Mouse (Mus musculus) megakaryocyte-erythroid progenitor cell, adult 5-6 weeks (primary cell): ENCODE measurements at regions not wholly inside any gene's neighbourhood (a gene's known extent, or its start where the extent isn't known, plus 50 kb on each side); places are given as distances from the start of the nearest gene placed in this dataset.

Source experiments
- ATAC-seq: replicated peaks from 2 replicates; pipeline ENCODE4 v1.8.0; 2016; ENCODE audit warnings: mild to moderate bottlenecking, inconsistent platforms; ENCODE audit not compliant: severe bottlenecking, poor library complexity, low FRiP score, low TSS enrichment

DNA sequence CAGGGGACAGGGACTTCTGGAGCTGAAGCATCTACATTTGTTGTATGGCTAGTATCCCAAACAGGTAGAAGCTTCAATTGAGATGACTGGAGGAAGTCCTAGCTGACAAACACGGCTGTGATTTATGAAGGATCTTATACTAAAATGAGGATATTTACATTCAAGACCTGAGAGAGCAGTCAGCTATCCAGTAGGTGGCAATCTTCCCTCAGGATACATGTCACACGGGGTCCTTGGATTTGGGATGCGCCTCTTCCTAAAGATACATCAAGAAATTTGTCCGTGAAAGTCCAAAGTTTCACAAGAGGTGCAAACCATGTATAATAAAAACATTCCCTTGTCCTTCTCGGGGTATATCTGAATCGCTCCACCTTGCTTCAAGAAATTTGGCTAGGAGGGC lies 577.8 kb upstream of the Itga1 start:
- no peak for ATAC-seq

DNA sequence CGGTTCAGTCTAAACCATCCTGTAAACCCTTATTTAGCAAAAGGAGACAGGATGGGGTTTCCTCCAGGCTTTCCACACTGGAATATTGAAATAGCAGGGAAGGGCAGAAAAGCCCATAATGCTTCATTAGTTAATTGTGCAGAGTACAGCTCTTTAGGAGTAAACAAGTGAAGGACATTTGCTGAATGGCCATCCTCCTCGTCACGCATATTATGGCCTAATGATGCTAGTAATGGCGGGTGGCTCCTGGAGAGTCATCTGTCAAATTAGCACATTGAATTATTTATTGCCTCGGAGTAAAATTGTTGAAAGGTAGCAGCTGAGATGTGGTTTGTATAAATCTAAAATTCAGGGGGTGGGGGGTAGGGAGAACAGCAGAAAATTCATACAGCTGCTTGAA lies 575.1 kb upstream of the Itga1 start:
- ATAC-seq = no peak

DNA sequence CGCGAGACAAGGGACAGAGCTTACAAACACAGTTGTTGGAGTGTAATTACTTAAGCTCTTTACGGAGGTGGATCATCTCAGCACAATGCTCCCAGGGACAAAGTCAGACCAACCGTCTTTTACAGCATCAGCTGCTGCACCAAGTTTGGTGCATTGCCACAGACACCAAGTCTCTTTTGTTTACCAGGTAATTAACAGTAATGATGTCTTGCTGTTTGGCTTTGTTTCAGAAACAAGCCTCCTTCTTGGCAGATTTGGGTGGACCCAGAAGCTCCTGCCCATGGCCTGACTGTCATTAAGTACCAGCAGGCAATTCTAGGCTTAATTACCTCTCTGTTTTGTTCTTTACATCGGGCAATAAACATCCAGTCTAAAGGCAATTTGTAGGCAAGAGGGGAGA lies 572.0 kb upstream of the Itga1 start:
- ATAC-seq = no peak

DNA sequence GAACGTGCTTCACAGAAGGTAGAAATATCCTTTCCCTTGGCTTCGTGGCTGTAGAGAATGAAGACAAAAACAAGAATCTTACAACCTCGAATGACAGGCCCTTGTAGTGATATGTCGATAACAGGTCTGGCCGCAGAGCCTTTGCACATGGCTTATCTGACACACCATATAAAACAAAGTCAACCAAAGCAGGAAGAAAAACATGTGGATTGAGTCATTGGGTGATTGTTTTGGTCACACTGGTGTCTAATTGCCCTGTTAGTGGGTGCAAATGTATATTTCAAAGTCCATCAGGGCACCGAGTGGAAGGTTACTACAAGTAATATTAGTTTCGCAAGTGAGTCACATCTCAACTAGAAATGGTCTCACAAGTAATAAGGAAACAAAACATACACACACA lies 569.9 kb upstream of the Itga1 start:
- no peak for ATAC-seq

DNA sequence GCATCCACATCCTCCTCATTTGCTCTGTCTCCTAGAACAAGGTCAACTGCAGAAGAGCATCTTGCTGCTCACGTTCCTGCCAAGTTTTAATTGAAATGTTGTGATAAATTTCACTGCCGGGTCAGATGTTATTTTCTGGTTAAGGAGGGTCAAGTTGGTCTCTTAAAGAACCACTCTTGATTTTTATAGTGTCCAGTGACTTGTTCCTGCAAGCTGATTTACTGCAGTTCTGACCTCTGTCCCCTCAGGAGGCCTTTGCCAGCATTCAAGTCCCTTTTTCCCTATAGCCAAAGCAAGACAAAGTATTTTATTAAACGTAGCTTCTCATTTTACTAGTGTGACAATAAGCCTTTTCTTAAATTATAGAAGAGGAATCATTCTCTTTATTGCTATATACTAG lies 567.8 kb upstream of the Itga1 start:
- ATAC-seq = no peak

DNA sequence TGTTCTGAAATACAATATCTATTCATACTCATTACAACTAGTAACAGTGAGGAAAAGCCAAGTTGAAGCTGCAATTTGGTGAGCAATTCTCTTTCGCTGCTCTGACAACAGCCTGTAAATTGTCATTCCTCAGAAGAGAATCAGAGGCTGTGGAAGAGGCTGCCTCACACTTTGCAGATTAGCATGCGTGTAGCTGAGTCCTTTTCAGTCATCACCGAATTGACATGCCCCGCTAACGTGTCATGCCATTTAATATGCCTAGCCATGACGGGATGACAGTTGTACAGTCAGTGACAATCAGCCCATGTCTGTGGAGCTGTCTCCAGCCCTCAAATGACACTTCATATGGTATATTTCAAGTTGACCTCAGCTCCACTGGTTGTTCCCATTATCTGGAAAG lies 553.4 kb upstream of the Itga1 start:
- ATAC-seq = no peak

DNA sequence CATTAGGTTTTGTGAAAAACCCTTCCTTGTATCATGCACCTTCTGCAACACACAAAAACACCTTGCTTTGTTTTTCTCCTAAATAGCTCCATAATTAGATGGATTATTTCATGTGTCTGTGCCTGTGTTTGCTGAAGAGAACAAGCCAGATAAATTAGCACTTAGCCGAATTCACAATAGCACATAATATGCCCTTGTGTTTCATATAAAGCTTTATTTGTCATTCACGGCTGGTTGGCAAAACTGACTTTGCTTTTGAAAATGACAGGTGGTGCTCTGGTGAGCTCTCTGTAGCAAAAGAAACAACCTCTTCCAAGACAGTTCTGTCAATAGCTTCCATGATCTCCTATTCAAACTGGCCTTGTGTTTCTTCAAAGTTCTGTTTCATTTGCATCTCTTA lies 551.2 kb upstream of the Itga1 start:
- no peak for ATAC-seq

DNA sequence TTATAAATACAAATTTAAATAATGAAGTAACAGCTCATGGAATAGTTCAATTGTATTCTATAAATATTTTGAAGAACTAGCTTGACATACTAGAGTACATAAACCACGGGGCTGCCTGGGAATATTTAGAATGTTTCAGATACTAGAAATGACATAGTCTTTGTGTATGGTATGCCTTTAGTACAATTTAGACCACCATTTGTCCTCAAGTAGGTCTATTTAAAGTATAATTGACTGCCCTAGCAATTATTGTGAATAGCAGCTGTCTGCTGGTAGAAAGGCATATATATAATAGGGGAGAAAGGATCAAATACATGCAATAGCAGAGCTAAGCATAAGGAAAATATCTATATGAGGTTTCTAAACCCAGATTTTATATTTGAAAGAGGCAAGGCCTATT lies 550.6 kb upstream of the Itga1 start:
- ATAC-seq = no peak

DNA sequence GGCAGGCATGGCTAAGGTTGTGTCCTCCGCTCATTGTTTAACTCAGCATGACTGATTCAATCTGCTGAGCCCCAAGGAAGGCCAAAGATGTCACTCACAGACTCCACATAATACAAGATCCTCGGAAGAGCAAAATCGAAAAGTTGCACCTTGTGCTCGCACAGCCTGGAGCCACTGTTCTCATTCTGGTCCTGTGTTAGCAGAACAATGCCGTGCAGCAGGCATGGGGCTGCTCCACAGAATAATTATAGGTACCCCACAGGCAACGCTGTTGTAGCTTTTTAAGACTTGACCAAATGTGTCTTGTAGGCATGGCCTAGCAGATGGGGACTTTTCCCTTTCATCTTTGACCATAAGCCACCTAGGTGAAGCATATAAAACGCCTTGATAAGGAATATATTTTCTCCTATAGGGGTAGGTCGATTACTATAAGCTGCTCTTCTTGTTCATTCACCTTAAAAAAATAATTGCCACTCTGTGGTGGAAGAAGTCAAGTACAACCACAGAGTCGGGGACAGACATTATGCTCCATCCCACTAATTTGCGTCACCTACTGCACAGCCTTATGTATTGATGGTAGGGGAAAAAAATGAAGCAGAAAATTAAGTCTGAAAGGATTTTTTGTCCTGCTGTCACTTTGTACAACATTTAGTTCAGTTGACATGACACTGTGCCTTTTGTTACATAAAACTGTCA lies 529.8 kb upstream of the Itga1 start:
- ATAC-seq = no peak

DNA sequence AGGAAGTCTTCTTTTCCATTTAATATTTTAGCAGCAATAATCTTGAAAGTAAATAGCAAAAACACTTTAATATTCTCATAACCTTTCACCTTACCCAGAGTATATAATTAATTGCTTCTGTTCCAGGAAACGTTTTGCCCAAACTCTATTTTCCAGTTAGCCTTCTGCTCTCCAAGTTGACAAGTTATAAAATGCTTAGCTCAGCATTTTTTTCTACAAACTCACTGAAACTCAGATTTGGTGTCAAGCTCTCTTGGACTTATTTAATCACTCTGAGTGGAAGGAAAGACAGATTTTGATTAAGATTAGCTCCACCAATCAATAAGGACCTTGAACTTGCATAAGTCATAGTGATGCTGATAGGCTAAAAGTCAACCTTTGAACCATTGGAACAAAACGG lies 528.8 kb upstream of the Itga1 start:
- ATAC-seq = no peak

DNA sequence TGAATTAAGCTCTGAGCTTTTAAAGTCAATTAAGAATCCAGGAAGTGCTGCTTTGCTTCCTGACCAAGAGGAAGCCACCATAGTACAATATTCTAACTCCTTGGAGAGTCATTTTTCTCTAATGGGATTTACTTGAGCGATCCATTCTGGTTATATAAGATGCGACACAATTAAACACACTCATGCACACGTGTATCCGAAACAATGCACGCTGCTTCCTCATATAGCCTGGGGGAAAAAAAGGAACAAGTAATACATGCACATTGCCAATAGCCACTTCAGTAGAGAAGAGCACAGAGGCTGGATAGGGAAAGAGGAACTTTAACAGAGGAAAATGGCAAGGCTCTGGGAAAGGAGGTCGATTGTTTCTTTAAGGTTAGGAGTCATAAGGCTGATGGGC lies 511.4 kb upstream of the Itga1 start:
- ATAC-seq = no peak

DNA sequence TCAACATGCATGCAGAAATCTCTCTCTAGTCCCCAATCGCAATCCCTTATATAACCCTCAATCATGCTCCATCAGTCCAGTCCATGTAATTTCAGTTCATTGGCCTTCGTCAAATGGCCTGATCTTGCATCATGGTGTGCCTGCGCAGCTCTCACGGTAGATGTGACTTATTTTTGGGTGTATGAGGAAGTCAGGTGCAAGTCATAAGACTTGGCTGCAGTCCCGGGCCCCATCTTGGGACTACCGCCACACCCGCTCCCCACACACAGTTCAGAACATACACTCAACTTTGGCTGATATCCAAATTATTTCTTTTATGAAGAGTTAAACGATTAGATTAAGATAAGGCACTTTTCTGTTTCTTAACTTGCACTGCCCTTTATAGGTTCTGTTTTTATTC lies 504.7 kb upstream of the Itga1 start:
- no peak for ATAC-seq

DNA sequence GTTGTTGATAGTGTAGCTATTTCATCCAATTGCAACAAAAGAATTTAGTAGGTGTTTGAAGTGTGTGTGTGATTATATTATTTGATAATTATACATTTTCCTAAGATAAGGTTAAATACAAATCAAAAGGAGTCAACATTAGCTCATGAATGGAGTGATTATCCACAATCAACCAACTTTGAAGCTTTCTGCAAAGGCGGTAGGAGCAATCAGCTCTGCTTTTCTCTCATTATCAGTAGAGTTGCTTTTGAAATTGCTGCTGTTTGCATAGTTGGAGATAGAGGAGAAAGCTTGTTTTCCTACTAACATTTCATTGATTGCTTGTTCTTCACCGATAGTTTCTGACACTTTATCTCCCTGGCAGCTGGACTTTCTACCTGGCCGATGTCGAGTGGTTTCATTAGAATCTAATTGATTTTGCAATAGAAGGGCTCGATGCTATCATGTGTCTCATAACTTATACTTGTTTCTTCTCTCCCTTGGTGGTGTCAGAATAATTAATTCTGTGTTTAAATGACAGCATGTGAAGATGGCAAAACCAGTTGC lies 493.4 kb upstream of the Itga1 start:
- ATAC-seq = no peak

DNA sequence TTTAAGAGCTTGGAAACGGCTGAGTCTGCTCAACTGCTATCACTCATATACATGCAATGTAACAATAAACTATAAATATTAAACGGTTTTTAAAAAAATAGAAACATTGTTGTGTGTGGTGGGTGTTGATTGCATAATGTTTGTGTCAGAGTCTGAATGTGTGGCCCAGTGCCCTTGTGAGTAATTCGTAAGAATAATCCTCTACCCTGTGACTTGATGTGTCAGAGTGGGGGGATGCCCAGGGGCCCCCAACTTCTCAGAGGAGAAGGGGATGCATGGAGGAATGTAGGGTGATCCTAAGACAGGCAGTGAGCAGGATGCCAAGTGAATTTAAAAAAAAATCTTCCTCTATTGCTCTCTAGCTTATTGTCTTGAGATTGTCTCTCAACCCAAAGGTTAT lies 474.2 kb upstream of the Itga1 start:
- ATAC-seq = no peak

DNA sequence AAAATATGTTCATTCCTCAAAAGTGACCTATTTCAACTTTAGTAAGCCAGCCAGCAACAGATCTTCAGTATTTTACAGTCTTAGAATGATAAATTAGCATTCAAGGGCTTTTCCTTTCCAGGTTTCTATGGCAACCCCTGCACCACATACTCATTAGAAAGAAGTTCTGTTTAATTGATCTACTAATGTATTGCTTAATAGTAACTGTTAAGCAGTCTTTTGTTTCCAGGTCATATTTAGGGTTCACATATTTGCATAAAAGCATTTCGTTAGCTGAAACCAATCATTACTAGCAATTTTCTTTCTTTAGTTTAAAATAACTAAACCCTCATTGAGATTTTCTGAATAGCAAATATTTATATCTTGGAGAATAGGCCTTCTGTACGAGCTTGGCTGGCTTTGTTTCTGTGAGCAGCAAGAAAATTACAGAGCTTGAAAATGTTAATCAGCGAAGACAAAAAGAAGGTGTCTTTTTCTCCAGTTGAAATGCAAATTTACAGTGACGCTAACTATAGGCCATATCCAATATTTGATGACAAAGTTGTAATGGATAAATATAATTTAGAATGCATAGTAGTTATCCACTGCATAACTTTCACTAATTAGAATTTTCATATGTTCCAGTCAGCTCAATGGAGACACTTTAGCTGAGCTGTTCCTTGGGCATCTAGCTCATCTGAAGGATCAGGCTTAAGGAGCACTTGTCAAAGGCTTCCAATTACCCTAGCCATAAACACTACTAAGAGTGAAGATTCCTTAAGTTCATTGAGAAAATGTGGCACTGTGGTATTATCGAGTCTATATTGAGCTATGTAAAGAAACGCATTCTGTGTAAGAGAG lies 473.5 kb upstream of the Itga1 start:
- no peak for ATAC-seq

DNA sequence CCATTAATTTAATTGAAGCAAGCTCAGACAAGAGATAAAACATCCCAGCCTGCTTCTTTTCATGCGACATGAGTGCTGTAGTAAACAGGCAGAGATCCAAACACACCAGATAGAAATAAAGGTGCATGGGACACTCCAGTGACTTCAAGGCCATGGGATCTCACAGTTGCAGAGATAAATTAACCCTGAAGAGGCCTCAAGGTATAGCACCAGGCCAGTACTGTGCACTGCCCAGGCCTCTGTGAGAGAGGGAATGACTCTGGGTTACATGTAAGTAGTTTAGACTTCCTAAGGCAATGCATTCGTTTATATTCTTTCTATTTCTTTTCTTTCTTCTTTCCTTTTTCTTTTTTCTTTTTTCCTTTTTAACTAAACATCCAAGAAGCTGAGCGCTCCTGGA lies 439.4 kb upstream of the Itga1 start:
- ATAC-seq = no peak

DNA sequence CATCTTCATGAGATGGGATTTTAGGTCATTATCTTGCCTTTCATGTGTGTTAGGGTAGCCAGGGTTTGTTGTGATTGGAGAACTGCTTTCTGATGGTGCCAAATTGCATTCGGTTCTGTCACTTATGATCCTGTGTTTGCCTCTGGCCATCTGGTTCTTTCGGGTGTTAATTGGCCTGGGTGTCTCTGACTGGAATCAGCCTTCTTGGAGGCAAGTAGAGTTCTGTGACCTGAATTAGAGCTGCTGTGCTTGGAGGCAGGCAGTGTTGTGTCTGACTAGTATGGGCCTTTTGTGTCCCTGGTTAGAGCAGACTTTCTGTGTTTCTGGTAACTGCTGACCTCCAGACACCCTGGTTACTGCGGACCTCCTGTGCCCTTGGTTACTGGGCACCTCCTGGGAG lies 434.1 kb upstream of the Itga1 start:
- no peak for ATAC-seq

DNA sequence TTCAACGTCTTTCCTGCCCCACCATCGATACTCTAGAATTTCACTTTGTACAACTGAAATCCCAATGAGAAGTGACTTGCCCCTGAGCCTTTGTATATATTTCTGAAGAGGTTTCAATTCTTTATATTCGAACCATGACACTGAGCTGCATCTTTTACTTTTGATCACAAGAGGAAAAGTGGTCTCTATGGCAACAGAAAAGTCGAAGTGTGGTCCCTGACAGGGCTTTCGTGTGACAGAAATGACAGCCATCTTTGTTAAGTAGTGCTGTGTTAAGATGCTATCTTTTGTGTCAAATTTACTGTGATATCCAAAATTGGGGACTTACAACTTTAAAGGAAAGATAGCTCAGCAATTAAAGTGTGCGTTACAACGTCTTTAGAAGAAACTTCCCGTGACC lies 412.1 kb upstream of the Itga1 start:
- no peak for ATAC-seq

DNA sequence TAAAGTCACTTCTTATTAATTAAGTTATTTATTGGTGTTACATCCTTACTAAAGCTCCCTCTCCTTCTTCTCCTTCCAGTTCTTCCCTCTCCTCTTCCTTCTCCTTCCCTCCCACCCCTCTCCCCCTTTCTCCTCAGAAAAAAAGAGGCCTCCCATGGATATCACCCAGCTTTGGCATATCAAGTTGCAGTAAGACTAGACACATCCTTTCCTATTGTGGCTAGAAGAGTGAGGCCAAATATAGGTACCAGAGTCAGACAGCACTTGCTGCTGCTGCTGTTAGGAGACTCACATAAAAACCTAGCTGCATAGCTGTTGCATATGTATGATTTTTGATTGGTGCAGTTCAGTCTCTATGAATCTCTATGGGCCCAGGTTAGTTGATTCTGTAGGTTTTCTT lies 410.4 kb upstream of the Itga1 start:
- ATAC-seq = no peak

DNA sequence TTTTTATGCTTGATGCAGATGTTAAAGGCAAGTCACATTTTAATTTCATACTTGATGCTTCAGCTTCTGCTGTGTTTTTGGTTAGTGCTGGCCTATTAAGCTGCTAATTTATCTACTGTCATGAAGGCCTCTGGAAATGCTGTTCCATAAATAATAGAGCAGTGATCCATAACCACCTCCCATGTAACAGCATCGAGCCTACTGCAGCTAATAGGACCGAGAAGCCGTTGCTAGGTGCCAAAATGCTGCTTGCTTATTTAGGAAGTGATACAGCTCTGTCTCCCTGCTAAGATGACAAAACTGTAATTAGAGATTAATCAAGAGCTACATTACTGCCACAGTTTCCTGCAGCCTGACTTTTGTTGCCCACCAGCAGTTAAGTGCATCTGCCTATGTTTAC lies 406.9 kb upstream of the Itga1 start:
- ATAC-seq = no peak

DNA sequence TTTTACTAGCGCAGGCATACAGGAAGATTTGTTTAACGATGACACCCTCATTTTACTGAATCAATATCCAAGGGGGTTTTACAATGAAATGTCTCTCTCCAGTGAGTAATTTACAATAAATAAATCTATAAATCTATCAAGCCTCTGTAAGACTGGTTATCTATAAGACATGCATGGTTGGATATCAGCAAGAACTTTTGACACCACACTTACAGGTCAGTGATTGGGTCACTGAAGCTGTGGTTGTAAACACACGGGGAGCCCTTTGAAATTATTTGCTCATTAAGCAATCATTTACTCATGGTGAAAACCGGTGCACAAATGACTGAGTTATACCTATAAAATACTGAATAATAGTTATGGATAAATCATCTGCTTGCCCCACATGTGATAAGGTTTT lies 392.6 kb upstream of the Itga1 start:
- ATAC-seq = no peak
